Mouse (Mus musculus) common myeloid progenitor, adult 5-6 weeks (primary cell): ENCODE data around the gene Rwdd4a. TPM values are rescaled to one million over a fixed set of nuclear protein-coding genes. Genes with fewer than 3 reads are reported as not detected.
A peak's percentile ranks its signal among the peaks of the same experiment; 100 is the strongest.

Experiments used
- ATAC-seq: replicated peaks from 2 replicates; pipeline ENCODE4 v1.8.0; 2016; ENCODE audit warnings: low read depth, mild to moderate bottlenecking, moderate TSS enrichment, inconsistent platforms; ENCODE audit not compliant: poor library complexity, severe bottlenecking
- total RNA-seq: library from RNA; stranded (forward); fragments of 200-1000, 187-1606 nt; gene quantifications from 2 replicates; pipeline ENCODE4 v1.2.3, GENCODE M21; 2017

The Rwdd4a gene
- 30.3 and 44.9 TPM in 2 replicates for total RNA-seq

DNA sequence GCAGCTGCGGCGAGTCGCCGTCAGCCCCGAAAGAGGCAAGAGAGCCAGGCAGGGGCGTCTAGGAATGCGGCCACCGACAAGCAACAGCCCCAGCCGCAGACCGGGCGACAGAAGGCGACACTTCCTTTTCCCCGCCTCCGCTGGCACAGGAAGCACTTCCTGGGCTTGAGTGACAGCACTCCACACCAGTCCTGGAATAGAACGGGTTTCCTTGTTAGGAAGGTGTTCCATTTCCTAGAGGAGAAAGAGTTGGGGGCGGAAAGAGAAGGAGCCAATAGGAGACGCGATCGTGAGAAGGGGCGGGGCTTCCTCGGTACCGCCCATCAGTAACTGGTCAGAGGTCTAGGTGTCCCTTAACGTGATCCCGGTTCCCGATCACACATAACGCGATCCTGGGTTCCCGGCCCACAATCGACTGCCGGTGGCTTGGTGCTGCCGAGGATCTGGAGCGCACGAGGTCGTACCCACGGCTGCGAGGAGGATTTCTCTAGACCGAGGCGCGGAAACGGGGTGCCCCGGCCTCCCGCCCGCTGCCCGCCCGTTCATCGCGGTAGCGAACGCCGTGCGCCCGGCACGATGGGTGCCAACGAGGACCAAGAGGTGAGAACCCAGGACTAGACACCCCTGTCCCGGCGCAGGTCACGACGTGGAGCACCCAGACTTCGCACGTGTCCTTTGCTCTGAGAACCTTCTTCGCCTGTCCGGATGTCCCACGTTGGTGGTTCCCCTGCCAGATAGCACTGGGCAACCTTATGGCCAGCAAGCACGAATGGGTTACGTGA lies at the start of gene Rwdd4a, which contains the start of gene Trappc11:
Gene Rwdd4a, plus strand, starts transcription at position 321 of the 782 bp plus-strand sequence.
Gene Trappc11, minus strand, starts transcription at position 127 of the 782 bp plus-strand sequence.
- ATAC-seq: peak; percentile 99

GRCm38 (mm10) chr8:47487231-47487630 lies 46.2 kb upstream of the Rwdd4a start:
- ATAC-seq: no peak

DNA sequence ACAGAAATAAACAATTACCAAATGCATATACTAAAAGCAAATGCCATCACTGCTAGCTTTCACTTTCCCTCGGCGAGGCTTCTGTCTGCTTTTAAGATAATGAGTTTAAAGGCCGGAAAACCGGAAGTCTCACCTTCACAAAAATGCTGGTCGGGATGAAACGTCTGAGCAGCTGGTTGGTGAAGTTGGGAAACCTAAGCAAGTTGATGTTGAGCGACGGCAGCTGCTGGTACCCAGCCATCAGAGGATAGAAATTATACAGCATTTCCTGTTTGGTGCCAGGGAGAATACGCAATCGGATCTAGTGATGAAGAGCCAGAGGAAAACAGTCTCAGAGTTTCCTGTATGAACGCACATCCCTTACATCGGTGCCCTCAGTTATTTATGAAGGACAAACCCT lies 40.4 kb upstream of the Rwdd4a start:
- ATAC-seq: no peak

DNA sequence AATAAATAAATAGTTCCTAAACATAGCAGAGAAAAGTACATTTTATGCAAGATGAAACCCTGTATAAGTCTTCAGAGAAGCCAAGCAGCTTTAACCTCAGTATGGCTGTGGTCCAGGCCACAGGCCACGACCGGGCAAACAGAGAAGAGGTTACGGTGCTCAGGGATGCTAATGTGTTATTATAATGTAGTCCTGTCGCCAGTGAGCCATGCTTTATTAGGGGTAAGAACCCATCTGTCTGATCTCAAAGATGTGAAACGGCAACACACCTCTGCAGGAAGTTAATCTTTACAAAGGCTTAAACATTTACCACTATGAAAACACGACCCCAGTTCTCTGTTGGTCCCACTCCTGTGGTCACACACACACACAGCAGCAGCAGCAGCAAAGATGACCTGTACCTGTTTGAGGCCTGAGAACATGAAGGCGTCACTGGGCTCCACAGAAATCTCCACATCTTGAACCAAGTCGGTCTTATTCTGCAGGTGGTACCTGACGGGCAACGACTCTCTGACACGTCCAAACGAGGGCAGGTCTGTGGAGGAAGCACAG lies 38.8 kb upstream of the Rwdd4a start:
- no peak for ATAC-seq

GRCm38 (mm10) chr8:47495428-47495827 lies 38.0 kb upstream of the Rwdd4a start:
- no peak for ATAC-seq

GRCm38 (mm10) chr8:47501994-47502393 lies 31.5 kb upstream of the Rwdd4a start:
- no peak for ATAC-seq

GRCm38 (mm10) chr8:47502546-47502945 lies 30.9 kb upstream of the Rwdd4a start:
- no peak for ATAC-seq

DNA sequence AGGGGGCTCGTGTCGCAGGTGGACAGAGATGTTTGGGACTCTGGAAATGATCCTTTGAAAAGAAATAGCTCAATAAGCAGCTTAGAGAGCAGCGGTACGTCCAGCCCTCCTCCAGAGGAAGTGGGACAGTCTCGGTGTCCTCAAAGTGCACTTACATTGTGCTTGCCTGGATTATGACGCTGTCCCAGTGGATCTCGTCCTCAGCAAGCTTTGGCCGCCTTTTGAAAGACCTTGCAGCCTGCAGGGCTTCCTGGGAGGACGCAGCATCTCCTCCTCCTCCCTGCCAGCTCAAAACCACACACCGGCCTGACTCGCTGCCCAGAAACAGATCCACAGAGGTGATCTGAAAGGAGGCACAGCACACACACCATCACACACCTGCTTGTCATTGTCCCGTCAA lies 28.0 kb upstream of the Rwdd4a start:
- ATAC-seq: no peak

- ATAC-seq: no peak
These were observed 22.5 kb upstream of the Rwdd4a start for GRCm38 (mm10) chr8:47510930-47511329.

DNA sequence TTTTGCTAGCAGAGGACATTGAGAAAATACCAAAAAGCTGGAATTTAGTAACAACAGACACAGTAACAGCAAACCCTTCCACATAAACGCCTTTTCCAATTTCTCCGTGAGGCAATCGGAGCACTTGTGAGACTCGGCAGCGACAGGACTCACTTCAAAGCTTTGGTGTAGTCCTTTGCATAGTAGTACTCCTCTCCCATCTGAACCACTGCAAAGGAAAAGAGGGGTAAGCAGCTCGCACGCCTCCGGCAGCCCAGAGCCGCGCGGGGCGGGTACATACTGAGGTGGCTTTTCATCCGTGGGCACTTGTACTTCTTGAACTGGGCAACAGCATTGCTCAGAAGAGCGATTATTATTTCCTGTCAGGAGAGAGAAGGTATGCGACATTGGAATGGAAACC lies 19.9 kb upstream of the Rwdd4a start:
- ATAC-seq: no peak

- no peak for ATAC-seq
These were observed 5.4 kb upstream of the Rwdd4a start for GRCm38 (mm10) chr8:47528094-47528493.

GRCm38 (mm10) chr8:47538323-47538722 lies 4.9 kb downstream of the Rwdd4a start:
- ATAC-seq: no peak

GRCm38 (mm10) chr8:47542746-47543145 lies 9.3 kb downstream of the Rwdd4a start:
- ATAC-seq: no peak

- no peak for ATAC-seq
These were observed 10.6 kb downstream of the Rwdd4a start for GRCm38 (mm10) chr8:47544094-47544493.

DNA sequence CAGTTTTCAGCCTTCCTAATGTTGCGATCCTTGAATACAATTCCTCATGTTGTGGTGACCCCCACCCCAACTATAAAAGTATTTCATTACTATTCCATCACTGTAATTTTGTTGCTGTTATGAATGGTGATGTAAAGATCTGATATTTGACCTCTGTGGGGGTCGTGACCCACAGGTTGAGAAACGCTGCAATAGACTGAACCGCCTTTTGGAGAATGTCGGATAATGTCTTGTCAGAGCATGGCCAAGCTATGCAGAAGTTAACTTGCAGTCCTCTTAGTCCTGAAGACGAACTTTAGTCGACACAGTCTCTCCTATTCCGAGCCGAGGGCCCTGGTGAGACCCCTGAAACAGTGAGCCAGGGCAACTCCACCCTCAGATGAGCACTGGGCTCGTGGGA lies 13.6 kb downstream of the Rwdd4a start:
- no peak for ATAC-seq

GRCm38 (mm10) chr8:47553613-47554012 lies 20.1 kb downstream of the Rwdd4a start:
- peak; percentile 62; the same call in 1 of the 2 replicates for ATAC-seq

GRCm38 (mm10) chr8:47556446-47556845 lies 23.0 kb downstream of the Rwdd4a start:
- ATAC-seq: no peak

DNA sequence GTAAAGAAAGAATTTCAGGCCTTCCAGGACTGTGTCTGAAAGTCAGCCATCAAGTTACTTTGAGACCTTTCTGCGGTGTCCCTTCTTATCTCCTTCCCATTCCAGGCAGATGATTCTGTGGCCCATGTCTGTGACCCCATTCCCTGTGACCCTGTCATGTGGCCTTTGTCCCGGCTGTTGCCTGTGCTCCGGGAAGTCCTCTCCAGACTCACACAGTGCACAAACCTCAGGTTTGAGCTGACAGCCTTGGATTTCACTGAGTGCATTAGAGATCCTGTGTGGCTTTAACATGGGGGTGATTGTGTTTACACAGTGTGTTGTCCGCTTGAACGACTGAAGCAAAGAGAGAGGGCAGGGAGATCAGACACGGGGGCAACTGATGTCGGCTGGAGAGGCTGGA lies 24.8 kb downstream of the Rwdd4a start:
- ATAC-seq: no peak

- ATAC-seq: no peak
These were observed 27.3 kb downstream of the Rwdd4a start for GRCm38 (mm10) chr8:47560801-47561200.

DNA sequence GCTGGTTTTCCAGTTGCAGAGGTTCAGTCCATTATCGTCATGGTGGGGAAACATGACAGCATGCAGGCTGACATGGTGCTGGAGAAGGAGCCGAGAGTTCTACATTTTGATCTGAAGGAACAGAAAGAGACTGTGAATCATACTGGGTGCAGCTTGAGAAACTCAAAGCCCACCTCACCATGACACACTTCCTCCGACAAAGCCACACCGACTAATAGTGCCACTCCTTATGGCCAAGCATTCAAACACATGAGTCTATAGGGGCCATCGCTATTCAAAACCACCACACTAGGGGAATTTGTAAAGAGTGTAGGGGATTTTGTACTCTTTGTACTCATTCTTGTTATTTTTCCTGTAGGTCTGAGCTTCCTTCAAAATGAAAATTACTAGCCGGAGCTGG lies 33.1 kb downstream of the Rwdd4a start:
- no peak for ATAC-seq

DNA sequence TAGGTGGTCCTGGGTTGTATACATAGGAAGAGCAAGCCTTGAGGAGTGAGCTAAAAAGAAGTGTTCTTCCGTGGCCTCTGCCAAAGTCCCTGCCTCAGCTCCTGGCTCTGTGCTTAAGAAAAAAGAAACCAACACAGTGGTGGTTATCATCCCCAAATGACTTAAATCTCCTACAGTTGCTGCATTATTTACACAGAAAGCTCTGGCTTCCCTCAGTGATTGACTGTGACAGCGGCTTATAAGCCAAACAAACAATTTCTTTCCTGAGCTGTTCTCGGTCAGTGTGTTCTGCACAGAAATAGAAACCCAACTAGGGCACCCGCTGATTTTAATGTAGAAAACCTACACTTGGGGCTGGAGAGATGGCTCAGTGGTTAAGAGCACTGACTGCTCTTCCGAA lies 34.6 kb downstream of the Rwdd4a start:
- ATAC-seq: no peak

GRCm38 (mm10) chr8:47570161-47570560 lies 36.7 kb downstream of the Rwdd4a start:
- ATAC-seq: no peak
